Mouse (Mus musculus): ENCODE results near the gene Irs3. TPM values are rescaled to one million over a fixed set of nuclear protein-coding genes. Genes with fewer than 3 reads are reported as not detected.

Gene Irs3
- total and polyA plus RNA-seq, 2 experiments from 2014 or later, result 0.36 to 1.4 TPM

DNA sequence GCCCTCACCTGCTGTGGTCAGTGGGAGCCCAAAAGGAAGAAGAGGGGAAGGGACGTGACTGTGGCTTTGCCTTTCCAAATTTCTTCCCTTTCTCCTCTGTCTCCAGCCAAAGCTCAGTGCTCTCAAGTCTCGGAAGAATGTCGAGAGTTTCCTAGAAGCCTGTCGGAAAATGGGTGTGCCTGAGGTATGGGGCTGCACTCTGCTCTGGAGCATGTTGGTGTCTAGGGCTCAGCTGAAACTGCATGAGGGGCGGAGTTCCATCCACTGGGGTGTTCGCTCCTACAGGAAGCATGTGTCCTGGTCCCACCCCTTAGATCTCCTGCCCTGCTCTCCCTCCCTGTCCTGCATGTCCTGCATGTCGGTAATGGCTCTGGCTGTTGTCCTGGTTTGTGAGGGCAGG, 6.0 kb downstream of the Irs3 start:
- no peak overlapping the region for H3K4me3 ChIP-seq (ENCODE audit: low read length)
- no peaks in the 10 kb centered on the region; the same call in 1 of the 2 replicates for H3K27me3 ChIP-seq (ENCODE audit: insufficient read depth, low read length)
- H3K9me3 ChIP-seq (ENCODE audit: low read length), result no peaks in the 10 kb centered on the region
- WGBS, result 82% methylated on average over 7 of the region's 7 CpGs
- peaks cover 43% of the 10 kb centered on the region; the same call in 1 of the 2 replicates for H3K36me3 ChIP-seq (ENCODE audit: insufficient read depth, low read length)
- no peak overlapping the region for H3K4me2 ChIP-seq (ENCODE audit: low read depth, low read length)
- no peaks in the 10 kb centered on the region for H3K4me1 ChIP-seq (ENCODE audit: insufficient read depth, low read length)
- H3K27ac ChIP-seq, result no peak overlapping the region
- no peak for TF ChIP-seq CTCF (IDR thresholded peaks at IDR 0.05; ENCODE audit: low read depth)
- DNase-seq (ENCODE audit: low spot score), result no peak
- ATAC-seq, result no peak
- H3K9ac ChIP-seq (replicated peaks; ENCODE audit: low read length), result no peak overlapping the region

DNA sequence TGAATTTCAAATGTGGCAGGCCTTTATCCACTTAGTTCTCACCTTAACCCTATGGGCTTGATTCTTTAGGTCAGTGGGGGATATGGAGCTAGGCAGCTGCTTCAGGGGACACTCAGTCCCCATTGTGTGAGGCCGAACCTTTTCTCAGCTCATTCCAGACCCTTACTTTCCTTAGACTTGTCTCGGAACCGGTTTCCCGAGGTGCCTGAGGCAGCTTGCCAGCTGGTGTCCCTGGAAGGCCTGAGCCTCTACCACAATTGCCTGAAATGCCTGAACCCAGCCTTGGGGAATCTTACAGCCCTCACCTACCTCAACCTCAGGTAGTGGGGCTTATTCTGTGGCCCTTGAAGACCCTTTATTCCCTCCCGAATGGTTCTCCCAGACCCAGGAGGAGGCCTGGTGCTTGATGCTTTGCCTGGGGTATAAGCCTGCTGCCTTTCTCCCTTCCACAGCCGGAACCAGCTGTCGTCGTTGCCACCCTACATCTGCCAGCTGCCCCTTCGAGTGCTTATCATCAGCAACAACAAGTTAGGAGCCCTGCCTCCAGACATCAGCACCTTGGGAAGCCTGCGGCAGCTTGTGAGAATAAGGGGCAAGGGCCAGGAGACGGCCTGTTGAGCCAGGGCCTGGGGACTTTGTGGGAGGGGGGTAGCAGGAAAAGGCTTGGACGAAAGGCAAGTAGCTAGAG, 12.0 kb downstream of the Irs3 start:
- Histone ChIP-seq H3K9me3 (ENCODE audit: low read length) (no peaks in the 10 kb centered on the region), H3K4me2 (ENCODE audit: low read depth, low read length) (no peak overlapping the region), H3K36me3 (ENCODE audit: insufficient read depth, low read length) (peaks cover 34% of the 10 kb centered on the region), H3K27me3 (ENCODE audit: insufficient read depth, low read length) (no peaks in the 10 kb centered on the region), H3K27ac (no peak overlapping the region), H3K9ac (replicated peaks; ENCODE audit: low read length) (no peak overlapping the region), H3K4me1 (ENCODE audit: insufficient read depth, low read length) (peaks cover 18% of the 10 kb centered on the region), H3K4me3 (ENCODE audit: low read length) (no peak overlapping the region)
- WGBS, result 66% methylated on average over 12 of the region's 12 CpGs
- no peak for ATAC-seq
- TF ChIP-seq CTCF (IDR thresholded peaks at IDR 0.05; ENCODE audit: low read depth), result no peak
- DNase-seq (ENCODE audit: low spot score), result no peak

DNA sequence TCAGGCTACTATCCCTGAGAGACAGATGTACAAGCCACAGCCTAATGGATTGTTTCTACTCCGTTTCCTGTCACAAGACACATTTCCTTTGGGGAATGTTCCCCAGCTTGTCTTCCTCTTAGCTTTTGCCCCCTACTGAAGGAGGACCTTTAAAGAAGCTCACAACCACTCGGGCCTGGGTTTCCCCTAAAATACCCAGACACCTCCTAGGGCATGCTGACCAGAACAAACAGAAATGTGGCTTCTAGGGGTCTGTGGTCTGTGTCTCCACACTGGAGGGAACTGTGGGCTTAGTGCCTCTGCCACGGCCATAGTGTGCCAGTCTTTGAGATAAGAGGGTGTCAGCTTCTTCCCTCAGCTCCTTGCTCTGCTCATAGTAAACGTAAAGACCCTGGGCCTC, 13.9 kb downstream of the Irs3 start:
- Histone ChIP-seq H3K4me2 (ENCODE audit: low read depth, low read length) (no peak overlapping the region), H3K9me3 (ENCODE audit: low read length) (no peaks in the 10 kb centered on the region), H3K36me3 (ENCODE audit: insufficient read depth, low read length) (peaks cover 22% of the 10 kb centered on the region), H3K4me3 (ENCODE audit: low read length) (no peak overlapping the region), H3K27ac (peak overlapping the region; percentile 33; the same call in 1 of the 2 replicates), H3K4me1 (ENCODE audit: insufficient read depth, low read length) (peaks cover 18% of the 10 kb centered on the region), H3K9ac (replicated peaks; ENCODE audit: low read length) (no peak overlapping the region), H3K27me3 (ENCODE audit: insufficient read depth, low read length) (no peaks in the 10 kb centered on the region)
- 67% methylated on average over 4 of the region's 4 CpGs for WGBS
- ATAC-seq, result no peak
- no peak for DNase-seq (ENCODE audit: low spot score)
- no peak for TF ChIP-seq CTCF (IDR thresholded peaks at IDR 0.05; ENCODE audit: low read depth)

DNA sequence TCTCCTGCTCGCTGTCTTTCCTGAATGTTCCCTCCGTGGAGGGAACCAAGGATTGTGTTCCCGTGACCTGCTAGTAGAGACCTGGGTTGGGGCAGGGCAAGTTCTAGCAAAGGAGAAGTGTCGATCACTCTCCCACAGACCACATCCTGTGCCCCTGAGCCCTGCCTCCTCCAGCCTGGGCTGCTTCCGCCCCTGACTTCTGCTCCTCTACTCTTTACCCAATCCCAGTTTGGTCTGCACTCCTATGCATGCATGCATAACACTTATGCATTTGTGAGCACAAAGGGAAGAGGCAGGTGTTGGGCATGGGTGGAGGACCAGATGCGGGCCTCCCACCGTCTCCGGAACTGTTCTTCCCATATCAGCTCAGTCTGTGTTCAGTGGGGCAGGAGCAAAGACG, 14.3 kb downstream of the Irs3 start:
- Histone ChIP-seq H3K36me3 (ENCODE audit: insufficient read depth, low read length) (peaks cover 19% of the 10 kb centered on the region), H3K27me3 (ENCODE audit: insufficient read depth, low read length) (no peaks in the 10 kb centered on the region), H3K9ac (replicated peaks; ENCODE audit: low read length) (peak overlapping the region; percentile 26; the same call in 1 of the 2 replicates), H3K4me2 (ENCODE audit: low read depth, low read length) (peak overlapping the region; percentile 99), H3K4me3 (ENCODE audit: low read length) (no peak overlapping the region; the same call in 1 of the 2 replicates), H3K4me1 (ENCODE audit: insufficient read depth, low read length) (peaks cover 18% of the 10 kb centered on the region), H3K27ac (peak overlapping the region; percentile 54), H3K9me3 (ENCODE audit: low read length) (no peaks in the 10 kb centered on the region)
- TF ChIP-seq CTCF (IDR thresholded peaks at IDR 0.05; ENCODE audit: low read depth), result no peak
- WGBS, result 63% methylated on average over 9 of the region's 9 CpGs
- no peak for ATAC-seq
- DNase-seq (ENCODE audit: low spot score), result no peak

DNA sequence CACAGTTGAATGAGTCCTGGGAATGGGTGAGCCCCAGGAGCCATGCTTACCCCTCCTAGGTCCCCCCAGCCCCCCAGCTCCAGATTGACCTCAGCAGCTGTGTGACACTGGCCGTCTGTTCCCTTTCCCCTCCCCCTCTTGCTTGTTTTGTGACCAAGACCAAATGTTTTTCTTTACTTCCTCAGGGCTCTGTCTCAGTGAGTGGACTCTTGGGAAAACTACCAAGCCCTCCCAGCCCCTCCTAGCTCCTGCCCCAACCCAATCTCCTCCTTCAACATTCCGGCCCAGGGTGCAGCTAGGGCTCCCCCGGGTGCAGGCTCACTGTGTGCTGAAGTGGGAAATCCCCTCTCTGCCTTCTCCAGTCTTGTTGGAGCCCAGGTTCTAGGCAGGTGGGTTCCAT, 14.9 kb downstream of the Irs3 start:
- no peak for ATAC-seq
- WGBS, result 37% methylated on average over 3 of the region's 3 CpGs

DNA sequence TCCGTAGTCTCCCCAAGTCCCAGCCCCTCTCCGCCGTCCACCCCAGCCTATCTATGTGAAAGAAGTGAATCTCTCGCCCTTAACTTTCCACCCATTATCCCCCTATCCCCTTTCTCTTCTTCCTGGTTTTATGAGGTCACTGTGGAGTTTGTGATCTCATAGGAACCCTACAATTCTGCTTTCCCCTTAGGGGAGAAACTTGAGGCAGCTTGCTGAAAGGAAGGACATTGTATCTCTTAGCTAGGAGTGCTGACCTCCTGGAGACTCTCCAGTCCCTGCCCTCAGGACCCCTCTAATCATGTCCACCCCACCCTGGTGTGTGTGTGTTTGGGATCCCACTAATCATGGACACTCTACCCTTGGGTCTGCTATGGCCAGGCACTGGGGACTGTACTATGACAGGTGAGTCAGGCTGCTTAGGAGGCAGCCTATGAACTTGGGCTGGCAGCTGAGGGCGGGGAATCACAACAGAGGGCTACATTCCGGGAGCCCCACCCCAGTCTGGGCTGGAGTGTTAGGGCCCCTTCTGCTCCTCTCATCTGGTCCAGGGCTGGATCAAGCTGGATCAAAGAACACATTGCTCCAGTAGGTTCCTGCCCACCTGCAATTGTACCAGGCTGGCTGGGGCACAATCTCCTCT, 15.5 kb downstream of the Irs3 start:
- TF ChIP-seq CTCF (IDR thresholded peaks at IDR 0.05; ENCODE audit: low read depth), result no peak
- Histone ChIP-seq H3K4me3 (ENCODE audit: low read length) (peak overlapping the region; percentile 89), H3K27ac (peak overlapping the region; percentile 54; the same call in 1 of the 2 replicates), H3K9ac (replicated peaks; ENCODE audit: low read length) (peak overlapping the region; percentile 90), H3K4me2 (ENCODE audit: low read depth, low read length) (peak overlapping the region; percentile 99), H3K27me3 (ENCODE audit: insufficient read depth, low read length) (no peaks in the 10 kb centered on the region), H3K36me3 (ENCODE audit: insufficient read depth, low read length) (peaks cover 9% of the 10 kb centered on the region), H3K9me3 (ENCODE audit: low read length) (no peaks in the 10 kb centered on the region), H3K4me1 (ENCODE audit: insufficient read depth, low read length) (peaks cover 18% of the 10 kb centered on the region)
- ATAC-seq (no peak), DNase-seq (ENCODE audit: low spot score) (no peak)
- WGBS, result 27% methylated on average over 6 of the region's 6 CpGs

More for the DNA sequence above, 14.9 kb downstream of the Irs3 start:
- H3K4me2 ChIP-seq (ENCODE audit: low read depth, low read length), result peak overlapping the region; percentile 99
- no peak for DNase-seq (ENCODE audit: low spot score)
- H3K4me3 ChIP-seq (ENCODE audit: low read length), result no peak overlapping the region; the same call in 1 of the 2 replicates
- peaks cover 18% of the 10 kb centered on the region for H3K4me1 ChIP-seq (ENCODE audit: insufficient read depth, low read length)
- H3K9ac ChIP-seq (replicated peaks; ENCODE audit: low read length), result peak overlapping the region; percentile 90; the same call in 1 of the 2 replicates
- H3K27ac ChIP-seq, result peak overlapping the region; percentile 54
- no peaks in the 10 kb centered on the region for H3K9me3 ChIP-seq (ENCODE audit: low read length)
- TF ChIP-seq CTCF (IDR thresholded peaks at IDR 0.05; ENCODE audit: low read depth), result no peak
- H3K27me3 ChIP-seq (ENCODE audit: insufficient read depth, low read length), result no peaks in the 10 kb centered on the region
- H3K36me3 ChIP-seq (ENCODE audit: insufficient read depth, low read length), result peaks cover 15% of the 10 kb centered on the region

All from hindbrain, postnatal 0 days (tissue).